Mouse (Mus musculus) cortical plate, adult 2 months (tissue): ENCODE measurements around the gene Arid3a. TPM values are rescaled to one million over a fixed set of nuclear protein-coding genes. Genes with fewer than 3 reads are reported as not detected.
A peak's percentile ranks its signal among the peaks of the same experiment; 100 is the strongest.
"Not testable (repeated sequence)": the region's sequence is repeated elsewhere in the genome, so short reads cannot be mapped to it uniquely, and the experiment has no call there.

Source experiments
- H3K27ac ChIP-seq: fragments of 200-500 bp; 2 replicates; pipeline ENCODE4 v1.5.1; 2012; ENCODE audit warnings: low read length, control low read depth, inconsistent platforms; ENCODE audit not compliant: insufficient read depth
- H3K4me1 ChIP-seq: fragments of 200-500 bp; 2 replicates; pipeline ENCODE4 v1.6.1; 2011; ENCODE audit warnings: low read length; ENCODE audit not compliant: control insufficient read depth, insufficient read depth
- H3K4me3 ChIP-seq: fragments of 200-500 bp; 2 replicates; pipeline ENCODE4 v1.5.1; 2011; ENCODE audit warnings: mild to moderate bottlenecking, low read length, control low read depth; ENCODE audit not compliant: insufficient read depth
- CTCF ChIP-seq: fragments of 200-500 bp; IDR thresholded peaks from 2 replicates; pipeline ENCODE4 v1.5.1; 2011; ENCODE audit warnings: mild to moderate bottlenecking, control low read depth, low read length; ENCODE audit not compliant: insufficient read depth; ENCODE audit errors: extremely low read depth
- POLR2A ChIP-seq: fragments of 200-500 bp; IDR thresholded peaks from 2 replicates; pipeline ENCODE4 v1.6.1; 2011; ENCODE audit warnings: mild to moderate bottlenecking, low read length, control low read depth; ENCODE audit not compliant: insufficient read depth; ENCODE audit errors: extremely low read depth
- polyA plus RNA-seq: library from polyadenylated mRNA; depleted of rRNA; stranded (reverse); fragments of >200 nt; gene quantifications from 2 replicates; pipeline ENCODE4 v1.2.3, GENCODE M21; 2012

Gene Arid3a
- polyA plus RNA-seq, 1 experiment: 3.1 TPM

DNA sequence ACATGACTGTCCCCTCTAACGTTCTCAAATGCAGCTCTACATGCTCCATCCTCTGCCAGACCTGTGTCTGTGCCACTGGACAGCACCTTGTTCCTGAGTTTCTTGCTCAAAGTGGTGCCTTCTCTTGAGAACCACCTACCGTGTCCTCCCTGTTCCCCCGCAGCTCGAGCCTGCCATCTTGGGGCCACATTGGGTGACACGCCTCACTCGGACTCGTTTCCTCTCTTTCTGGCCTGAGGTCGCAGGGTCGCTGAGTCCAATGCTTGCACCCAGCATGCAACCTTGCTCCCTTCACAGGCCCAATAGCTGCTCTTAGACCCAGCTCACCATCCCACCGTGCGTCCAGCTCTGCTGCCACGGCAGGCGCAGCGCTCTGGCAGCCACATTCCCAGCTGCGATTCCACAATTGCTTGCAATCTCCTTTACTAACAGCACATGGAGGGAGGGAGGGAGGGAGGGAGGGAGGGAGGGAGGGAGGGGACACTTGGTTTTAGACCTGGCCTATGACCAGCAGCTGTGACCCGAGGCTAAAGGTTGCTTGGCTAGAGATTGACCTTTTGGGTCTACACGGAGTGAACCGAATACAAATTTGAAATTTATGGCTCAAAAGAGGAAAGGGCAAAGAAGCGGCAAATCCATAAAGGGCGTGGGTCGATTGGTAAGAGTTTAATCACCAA lies 31.4 kb downstream of the Arid3a start:
- TF ChIP-seq POLR2A: no peak
- peak; percentile 90 for TF ChIP-seq CTCF
- no peak overlapping the region for H3K27ac ChIP-seq
- H3K4me3 ChIP-seq: no peak overlapping the region
- H3K4me1 ChIP-seq: 0 out of 2 replicates have a peak, but pooled peaks cover 2% of the 10 kb centered on the region

GRCm38 (mm10) chr10:79959412-79959811 lies 32.6 kb downstream of the Arid3a start:
- not testable (repeated sequence) for H3K27ac ChIP-seq, H3K4me3 ChIP-seq, H3K4me1 ChIP-seq

GRCm38 (mm10) chr10:79959847-79960601 lies 33.2 kb downstream of the Arid3a start, which contains the start of gene Wdr18:
TSS of gene Wdr18 (plus strand) at chr10:79960152.
- Histone ChIP-seq H3K27ac (no peak within 1 kb of the TSS), H3K4me1 (0 out of 2 replicates have a peak, but pooled peaks cover 2% of the 10 kb centered on the region), H3K4me3 (peak within 1 kb of the TSS; percentile 45)
- TF ChIP-seq POLR2A (peak; percentile 69; the same call in 1 of the 2 replicates), CTCF (peak; percentile 97)

DNA sequence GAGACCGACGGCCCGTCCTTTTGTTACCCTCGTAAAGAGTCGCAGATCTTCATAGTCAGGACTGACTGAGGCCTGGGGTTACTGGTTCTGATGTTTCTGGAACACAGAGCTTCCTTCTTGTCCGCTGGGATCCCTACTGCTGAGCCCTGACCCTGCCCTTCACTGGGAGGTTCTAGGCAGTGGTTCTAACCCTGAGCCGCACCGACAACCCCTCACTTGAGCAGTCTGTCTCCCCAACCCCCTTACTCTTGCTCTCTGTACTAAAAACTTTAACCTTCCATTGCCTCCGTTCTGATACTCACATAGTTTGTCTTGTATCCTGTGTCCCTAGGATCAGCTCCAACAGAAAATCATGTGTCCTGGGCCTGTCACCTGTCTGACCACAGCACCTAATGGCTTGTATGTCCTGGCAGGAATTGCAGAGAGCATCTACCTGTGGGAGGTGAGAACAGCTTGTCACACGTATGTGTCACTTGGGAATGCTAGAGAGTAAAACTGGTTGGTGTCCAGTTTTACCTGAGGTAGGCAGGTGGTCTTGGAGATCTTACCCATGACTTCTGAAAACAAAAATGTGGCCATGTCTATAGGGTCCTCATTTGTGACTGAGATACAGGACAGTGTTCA lies 33.9 kb downstream of the Arid3a start:
- H3K4me3 ChIP-seq: peak overlapping the region; percentile 45
- 0 out of 2 replicates have a peak, but pooled peaks cover 2% of the 10 kb centered on the region for H3K4me1 ChIP-seq
- TF ChIP-seq CTCF: no peak
- no peak for TF ChIP-seq POLR2A
- H3K27ac ChIP-seq: no peak overlapping the region

GRCm38 (mm10) chr10:79964727-79965126 lies 37.9 kb downstream of the Arid3a start:
- Histone ChIP-seq H3K4me3 (no peak overlapping the region), H3K4me1 (0 out of 2 replicates have a peak, but pooled peaks cover 2% of the 10 kb centered on the region), H3K27ac (no peak overlapping the region)
- TF ChIP-seq POLR2A: no peak
- TF ChIP-seq CTCF: no peak

- 0 out of 2 replicates have a peak, but pooled peaks cover 2% of the 10 kb centered on the region for H3K4me1 ChIP-seq
- H3K27ac ChIP-seq: no peak overlapping the region
- H3K4me3 ChIP-seq: no peak overlapping the region
- TF ChIP-seq CTCF (no peak), POLR2A (no peak)
These were observed 38.5 kb downstream of the Arid3a start for GRCm38 (mm10) chr10:79965325-79965724.

DNA sequence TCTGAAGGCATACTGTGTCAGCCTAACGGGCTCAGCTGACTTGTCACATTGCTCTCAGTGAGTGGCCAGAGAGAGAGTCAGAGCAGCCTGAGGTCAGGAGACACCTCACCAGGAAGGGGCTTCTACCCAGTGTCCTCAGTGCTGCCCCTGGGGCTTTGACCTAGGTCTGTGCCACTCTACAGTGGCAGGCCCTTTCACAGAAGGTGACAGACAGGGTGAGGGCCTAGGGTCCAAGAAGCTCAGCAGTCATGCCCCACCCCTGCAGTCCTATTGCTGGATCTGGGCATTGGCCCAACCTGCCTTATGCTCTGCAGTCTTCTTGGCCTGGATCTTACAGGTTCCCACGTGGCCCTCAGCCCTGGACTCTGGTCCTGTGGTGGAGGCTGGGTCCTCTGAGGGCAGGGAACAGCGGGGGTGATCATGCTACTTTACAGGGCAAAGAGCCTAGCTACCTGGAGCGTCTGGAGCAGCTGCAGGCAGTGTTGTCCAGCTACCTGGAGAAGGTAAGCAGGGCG lies 40.1 kb downstream of the Arid3a start:
- no peak overlapping the region for H3K27ac ChIP-seq
- TF ChIP-seq POLR2A: no peak
- no peak for TF ChIP-seq CTCF
- no peaks in the 10 kb centered on the region for H3K4me1 ChIP-seq
- H3K4me3 ChIP-seq: no peak overlapping the region

- Histone ChIP-seq H3K27ac (no peak overlapping the region), H3K4me1 (no peaks in the 10 kb centered on the region), H3K4me3 (no peak overlapping the region)
- TF ChIP-seq POLR2A (no peak), CTCF (no peak)
These were observed 41.3 kb downstream of the Arid3a start for GRCm38 (mm10) chr10:79968181-79968580.

GRCm38 (mm10) chr10:79969124-79969568 lies 42.3 kb downstream of the Arid3a start:
- H3K4me1 ChIP-seq: no peaks in the 10 kb centered on the region
- TF ChIP-seq POLR2A: no peak
- no peak for TF ChIP-seq CTCF
- H3K27ac ChIP-seq: no peak overlapping the region
- no peak overlapping the region for H3K4me3 ChIP-seq
